Comparison of ENCODE assay signal across 13 mouse cellular contexts in genomic region chr7:101464927-101465326, GRCm38 (mm10). TPM values are rescaled to one million over a fixed set of nuclear protein-coding genes. Genes with fewer than 3 reads are reported as not detected.
A peak's percentile ranks its signal among the peaks of the same experiment; 100 is the strongest.
DNase-seq lines count a peak whose midpoint lies in the region; ATAC-seq and TF ChIP-seq lines count a peak whose summit lies in the region.
"Had no signal": no experiment of that assay in that cellular context is flagged by ENCODE, and none has a peak within 500 bp of the region (broad histone marks: within the 10 kb centered on the region; RNA-seq: fewer than 3 reads in every experiment).

No protein-coding gene starts in this region.

- whole genome bisulfite sequencing in kidney, adult 2 months: 48% methylated on average over 4 of the region's 4 CpGs
- whole genome bisulfite sequencing in midbrain, postnatal 0 days: 79% methylated on average over 4 of the region's 4 CpGs
- 63% methylated on average over 4 of the region's 4 CpGs for WGBS in midbrain, embryonic 13.5 days
- WGBS in small intestine, adult 2 months: 64% methylated on average over 4 of the region's 4 CpGs

- ATAC-seq in midbrain, postnatal 0 days (ENCODE audit: low FRiP score): no peak; the same call in 1 of the 2 replicates
- ATAC-seq in midbrain, embryonic 13.5 days: no peak

- no peaks in the 10 kb centered on the region for H3K9me3 ChIP-seq in midbrain, postnatal 0 days (ENCODE audit: low read length)
- no peaks in the 10 kb centered on the region for H3K9me3 ChIP-seq in midbrain, embryonic 13.5 days

- no peaks in the 10 kb centered on the region for H3K27me3 ChIP-seq in kidney, adult 2 months (replicated peaks; ENCODE audit: control insufficient read depth, insufficient read depth, low read length)
- H3K27me3 ChIP-seq in midbrain, postnatal 0 days (ENCODE audit: insufficient read depth, low read length): no peaks in the 10 kb centered on the region
- H3K27me3 ChIP-seq in midbrain, embryonic 13.5 days: peaks cover 2% of the 10 kb centered on the region
- H3K27me3 ChIP-seq in small intestine, adult 2 months (ENCODE audit: control insufficient read depth, insufficient read depth, low read length): no peaks in the 10 kb centered on the region

- no peaks in the 10 kb centered on the region; the same call in none of the 2 replicates for H3K4me1 ChIP-seq in kidney, adult 2 months (ENCODE audit: control insufficient read depth, insufficient read depth, low read length)
- H3K4me1 ChIP-seq in midbrain, postnatal 0 days (ENCODE audit: insufficient read depth, low read length): no peaks in the 10 kb centered on the region
- H3K4me1 ChIP-seq in midbrain, embryonic 13.5 days (replicated peaks): peaks cover 26% of the 10 kb centered on the region
- peaks cover 15% of the 10 kb centered on the region for H3K4me1 ChIP-seq in small intestine, adult 2 months (ENCODE audit: control insufficient read depth, insufficient read depth, insufficient read length, low read length)

- no peak overlapping the region for H3K4me3 ChIP-seq in kidney, adult 2 months (ENCODE audit: insufficient read depth, low read depth, low read length)
- H3K4me3 ChIP-seq in midbrain, postnatal 0 days (ENCODE audit: low read depth, low read length): no peak overlapping the region
- no peak overlapping the region for H3K4me3 ChIP-seq in midbrain, embryonic 13.5 days (replicated peaks)
- H3K4me3 ChIP-seq in small intestine, adult 2 months (ENCODE audit: low read depth, low read length): no peak overlapping the region

- no peak overlapping the region for H3K9ac ChIP-seq in midbrain, postnatal 0 days (replicated peaks; ENCODE audit: low read length, poor library complexity, severe bottlenecking)
- no peak overlapping the region for H3K9ac ChIP-seq in midbrain, embryonic 13.5 days (replicated peaks)

- peak; percentile 50 to 62 for DNase-seq in cerebellum, postnatal 14 days
- no peak for DNase-seq in cerebellum, postnatal 36 days
- DNase-seq in kidney, adult 2 months: no peak
- no peak for DNase-seq in kidney, postnatal 4 days
- peak; percentile 69 for DNase-seq in midbrain, postnatal 0 days (ENCODE audit: low spot score)
- no peak for DNase-seq in urinary bladder, postnatal 25 days (ENCODE audit: low spot score)
- DNase-seq: thymus, postnatal 14 days had no signal

- no peak for TF ChIP-seq CTCF in kidney, adult 2 months (conservative IDR thresholded peaks at IDR 0.05; ENCODE audit: insufficient read depth, insufficient read length, low read depth, low read length)
- TF ChIP-seq CTCF in midbrain, postnatal 0 days (IDR thresholded peaks at IDR 0.05): no peak
- no peak for TF ChIP-seq CTCF in small intestine, adult 2 months (IDR thresholded peaks at IDR 0.05; ENCODE audit: extremely low read depth, insufficient read length, insufficient replicate concordance, low read depth, low read length)

- H3K4me2 ChIP-seq in midbrain, postnatal 0 days (ENCODE audit: low read depth, low read length, poor library complexity, severe bottlenecking): no peak overlapping the region
- no peak overlapping the region for H3K4me2 ChIP-seq in midbrain, embryonic 13.5 days (replicated peaks)

- H3K36me3 ChIP-seq in kidney, adult 2 months (ENCODE audit: control insufficient read depth, insufficient read depth, low read length): no peaks in the 10 kb centered on the region
- no peaks in the 10 kb centered on the region for H3K36me3 ChIP-seq in midbrain, postnatal 0 days (ENCODE audit: insufficient read depth, low read length)
- no peaks in the 10 kb centered on the region for H3K36me3 ChIP-seq in midbrain, embryonic 13.5 days
- no peaks in the 10 kb centered on the region for H3K36me3 ChIP-seq in small intestine, adult 2 months (ENCODE audit: control insufficient read depth, insufficient read depth, low read length)

- no peak for TF ChIP-seq POLR2A in kidney, adult 2 months (IDR thresholded peaks at IDR 0.05; ENCODE audit: low read depth, low read length)
- no peak for TF ChIP-seq POLR2A in small intestine, adult 2 months (IDR thresholded peaks at IDR 0.05; ENCODE audit: low read depth, low read length)

- peak overlapping the region; percentile 36 for H3K27ac ChIP-seq in kidney, adult 2 months (ENCODE audit: insufficient read depth, low read depth, low read length)
- no peak overlapping the region for H3K27ac ChIP-seq in midbrain, postnatal 0 days (ENCODE audit: low read depth, low read length)
- no peak overlapping the region for H3K27ac ChIP-seq in midbrain, embryonic 13.5 days
- H3K27ac ChIP-seq in small intestine, adult 2 months (ENCODE audit: insufficient read depth, low read depth, low read length): peak overlapping the region; percentile 29; the same call in 1 of the 2 replicates

RNA-seq across cellular contexts. Expression of gene Pde2a, which starts 43.4 kb away (rescaled TPM):
- 26.9 and 28.6 TPM in 2 replicates for polyA plus RNA-seq in kidney, adult 2 months (2012; rRNA removed)
- 49.6 and 53.9 TPM in 2 replicates for total RNA-seq in midbrain, postnatal 0 days (2014; rRNA removed)
- polyA plus RNA-seq in midbrain, postnatal 0 days (2015; fragmentation: Nextera tagmentation; extraction: Ambion mirVana): 31.4 and 33.8 TPM in 2 replicates
- 16.6 and 18.9 TPM in 2 replicates for polyA plus RNA-seq in midbrain, embryonic 13.5 days (2015; fragmentation: Nextera tagmentation; extraction: Ambion mirVana)
- 11.4 and 17.6 TPM in 2 replicates for polyA plus RNA-seq in small intestine, adult 2 months (2012; rRNA removed)

RNA-seq across cellular contexts. Expression of gene Gm45837, which starts 54.2 kb away (rescaled TPM):
- not detected in 2 replicates for polyA plus RNA-seq in kidney, adult 2 months (2012; rRNA removed)
- total RNA-seq in midbrain, postnatal 0 days (2014; rRNA removed): not detected in 2 replicates
- polyA plus RNA-seq in midbrain, postnatal 0 days (2015; fragmentation: Nextera tagmentation; extraction: Ambion mirVana): 0.71 TPM in 1 of 2 replicates, not detected in the other
- polyA plus RNA-seq in midbrain, embryonic 13.5 days (2015; fragmentation: Nextera tagmentation; extraction: Ambion mirVana): not detected in 2 replicates
- polyA plus RNA-seq in small intestine, adult 2 months (2012; rRNA removed): 0.51 TPM in 1 of 2 replicates, not detected in the other
- total RNA-seq: ES-E14 had no signal
- polyA plus RNA-seq: forebrain, embryonic 11.5 days; gonadal fat pad, adult 2 months; neural tube, embryonic 11.5 days had no signal

Comparison
In these comparisons a context has a peak if more than half of its experiments do, and no peak if none do; other contexts are left out.
1. DNase-seq: peak in cerebellum, postnatal 14 days (2 of 2) and midbrain, postnatal 0 days (single experiment); none in cerebellum, postnatal 36 days (0 of 2), kidney, adult 2 months (single experiment), kidney, postnatal 4 days (0 of 2) and urinary bladder, postnatal 25 days (single experiment).
2. H3K27ac ChIP-seq: peak in kidney, adult 2 months (single experiment) and small intestine, adult 2 months (single experiment); none in midbrain, postnatal 0 days (single experiment) and midbrain, embryonic 13.5 days (single experiment).